Mouse (Mus musculus) lung, postnatal 0 days (tissue): Measurements from ENCODE around the gene Sipa1l2.

ENCODE experiments used
- CTCF ChIP-seq: IDR thresholded peaks from 2 replicates; pipeline ENCODE4 v1.5.1; 2016; ENCODE audit warnings: antibody characterized with exemption, mild to moderate bottlenecking
- EP300 ChIP-seq: IDR thresholded peaks from 2 replicates; pipeline ENCODE4 v1.6.1; 2016; ENCODE audit warnings: antibody characterized with exemption, mild to moderate bottlenecking, control low read depth

DNA sequence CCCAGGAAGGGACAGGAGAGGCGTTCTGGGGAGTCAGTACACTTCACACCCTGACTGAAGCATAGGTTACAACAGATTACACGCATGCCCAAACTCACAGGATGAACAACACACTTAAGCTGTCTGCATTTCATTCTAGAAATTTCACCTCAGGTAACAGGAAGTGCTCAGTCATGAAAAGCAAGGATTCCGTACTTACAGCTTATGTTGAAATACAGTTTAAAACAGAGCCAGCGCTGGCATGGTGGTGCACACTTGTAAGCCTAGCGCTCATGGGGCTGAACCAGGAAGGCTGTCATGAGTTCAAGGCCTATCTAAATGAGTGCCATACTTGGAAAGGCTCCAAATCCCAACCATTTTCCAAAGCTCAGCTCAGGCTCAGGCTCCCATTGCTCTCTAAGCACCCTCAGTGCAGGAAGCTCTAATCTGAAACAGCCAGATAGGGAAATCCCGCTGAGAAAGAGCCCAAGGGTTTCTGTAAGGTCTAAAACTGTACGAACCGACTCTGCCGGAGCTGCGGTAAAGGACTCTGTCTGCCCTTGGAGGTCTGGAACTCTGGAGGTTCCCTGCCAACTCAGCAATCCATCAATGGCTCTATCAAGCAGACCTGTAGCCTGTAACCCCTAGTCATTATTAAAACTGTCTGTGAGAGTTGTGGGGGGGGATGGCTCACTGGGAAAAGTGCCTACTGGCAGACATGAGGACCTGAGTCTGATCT lies 12.1 kb downstream of the Sipa1l2 start:
- no peak for TF ChIP-seq CTCF
- TF ChIP-seq EP300: no peak
